Mouse (Mus musculus) heart, postnatal 36 days (tissue): Measurements from ENCODE around the gene Chfr. TPM values are rescaled to one million over a fixed set of nuclear protein-coding genes. Genes with fewer than 3 reads are reported as not detected.

Experiments
- total RNA-seq, 2 experiments: library from RNA; stranded (reverse); gene quantifications; 2 replicates each; pipeline ENCODE4 v1.2.3; 2021

The Chfr gene
- total RNA-seq, 2 experiments from 2014 or later = 13.2 to 13.8 TPM

Other genes with a start within 250 kb of the Chfr start
- gene Gm15446, start 212.4 kb upstream of the Chfr start, total RNA-seq = 1 to 10 TPM; 2.8 to 5.4 TPM
- gene Zfp932, start 139.3 kb upstream of the Chfr start, total RNA-seq = 1 to 10 TPM; 6.0 to 7.1 TPM
- gene Gm17655, start 63.3 kb upstream of the Chfr start, total RNA-seq = 1 to 10 TPM; 1.7 to 3.0 TPM
- gene Gm35315, start 41.4 kb upstream of the Chfr start, total RNA-seq = under 1 TPM in 1 of 2 experiments, not detected in 1; 0.08 TPM
- not detected for gene Plcxd1, start 35.9 kb upstream of the Chfr start, total RNA-seq
- gene Gtpbp6, start 27.6 kb upstream of the Chfr start, total RNA-seq = 10 to 100 TPM; 27.2 to 28.8 TPM
- 1 to 10 TPM; 2.7 to 2.9 TPM for gene Zfp605, start 25.8 kb upstream of the Chfr start, total RNA-seq
- 10 to 100 TPM; 49.4 to 50.0 TPM for gene Golga3, start 40.9 kb downstream of the Chfr start, total RNA-seq
- 10 to 100 TPM; 29.4 to 30.5 TPM for gene Ankle2, start 95.2 kb downstream of the Chfr start, total RNA-seq
- gene Pgam5, start 134.1 kb downstream of the Chfr start, total RNA-seq = 10 to 100 TPM; 34.2 to 35.4 TPM
- gene Pxmp2, start 150.3 kb downstream of the Chfr start, total RNA-seq = 100 to 1,000 TPM; 100 to 125 TPM
- gene Pole, start 150.5 kb downstream of the Chfr start, total RNA-seq = 1 to 10 TPM; 2.0 to 2.9 TPM
- not detected for gene P2rx2, start 207.4 kb downstream of the Chfr start, total RNA-seq
- gene Lrcol1, start 208.9 kb downstream of the Chfr start, total RNA-seq = not detected